ENCODE assay signal across 12 mouse cellular contexts in the genomic region with DNA sequence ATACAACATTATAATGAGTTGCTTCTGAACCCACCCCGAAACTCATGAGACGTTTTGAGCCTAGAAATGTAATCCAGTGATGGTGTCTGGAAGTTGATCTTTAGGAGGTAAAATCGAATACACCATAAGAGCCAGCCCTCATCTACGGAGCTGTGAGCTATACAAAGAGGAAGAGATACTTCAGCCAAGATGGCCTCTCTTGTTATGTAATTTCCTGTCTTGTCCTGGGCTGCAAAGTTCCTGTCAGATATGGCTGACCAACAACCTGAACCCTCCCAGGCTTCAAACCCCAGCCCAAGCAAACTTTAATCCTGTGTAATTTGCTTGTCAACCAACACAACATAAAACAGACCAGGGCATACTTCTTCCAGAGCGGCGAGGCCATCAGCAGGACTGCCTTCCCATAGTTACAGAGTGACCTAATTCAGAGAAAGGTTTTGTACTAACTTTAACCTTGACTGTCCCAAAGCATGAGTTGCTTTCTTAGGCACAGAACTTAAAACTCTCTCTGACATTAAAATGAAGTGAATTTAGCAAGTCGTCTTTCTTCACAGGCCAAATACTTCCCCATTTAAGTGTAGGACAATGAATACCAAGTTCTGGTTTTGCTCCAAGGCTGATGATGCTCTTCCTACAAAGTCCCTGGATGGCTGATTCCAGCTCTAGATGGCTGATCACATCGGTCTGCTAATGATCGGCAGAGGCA.
DNase-seq lines count a peak whose midpoint lies in the region; ATAC-seq lines count a peak whose summit lies in the region.
"Had no signal": no experiment of that assay in that cellular context is flagged by ENCODE, and none has a peak within 500 bp of the region (broad histone marks: within the 10 kb centered on the region; RNA-seq: fewer than 3 reads in every experiment).

No protein-coding gene starts in this region.

- DNase-seq in heart, adult 9 months (ENCODE audit: low spot score in 2 of 2), result no peak
- peak; percentile 18 for DNase-seq in lung, postnatal 36 days
- DNase-seq in lung, postnatal 10 days, result no peak
- no peak for DNase-seq in embryonic facial prominence, embryonic 14.5 days (ENCODE audit: low spot score)
- DNase-seq in splenic B cell, adult 2 months (ENCODE audit: low read depth, low spot score), result peak; percentile 59
- DNase-seq in frontal cortex, postnatal 10 days (ENCODE audit: low spot score in 2 of 2), result no peak
- DNase-seq in adipocyte (ENCODE audit: low spot score), result no peak
- DNase-seq: cerebellum, adult 8-10 months had no signal

- WGBS in heart, embryonic 16.5 days, result 71% methylated on average over 9 of the region's 9 CpGs
- 82% methylated on average over 9 of the region's 9 CpGs for WGBS in embryonic facial prominence, embryonic 14.5 days

- H3K4me2 ChIP-seq in heart, embryonic 16.5 days (ENCODE audit: low read depth, low read length), result no peak overlapping the region
- H3K4me2 ChIP-seq in embryonic facial prominence, embryonic 14.5 days (ENCODE audit: low read depth, low read length), result no peak overlapping the region
- H3K4me2 ChIP-seq: liver, embryonic 15.5 days; midbrain, embryonic 12.5 days had no signal

- no peak for ATAC-seq in heart, embryonic 16.5 days (replicated peaks; ENCODE audit: extremely low read depth, insufficient read depth, low FRiP score)
- ATAC-seq in embryonic facial prominence, embryonic 14.5 days (ENCODE audit: low read depth), result peak; percentile 9; the same call in 1 of the 2 replicates

- H3K4me3 ChIP-seq in heart, embryonic 16.5 days (ENCODE audit: low read length), result no peak overlapping the region
- H3K4me3 ChIP-seq in embryonic facial prominence, embryonic 14.5 days (ENCODE audit: low read depth, low read length), result no peak overlapping the region
- H3K4me3 ChIP-seq: limb, embryonic 10.5 days; liver, embryonic 15.5 days; midbrain, embryonic 12.5 days had no signal

- no peak overlapping the region for H3K9ac ChIP-seq in heart, embryonic 16.5 days (ENCODE audit: low read length)
- no peak overlapping the region for H3K9ac ChIP-seq in embryonic facial prominence, embryonic 14.5 days (ENCODE audit: low read depth, low read length)
- H3K9ac ChIP-seq: liver, embryonic 15.5 days; midbrain, embryonic 12.5 days had no signal

- peak overlapping the region; percentile 75 for H3K27ac ChIP-seq in heart, embryonic 16.5 days (ENCODE audit: low read length)
- H3K27ac ChIP-seq in embryonic facial prominence, embryonic 14.5 days (replicated peaks; ENCODE audit: low read depth, low read length), result no peak overlapping the region
- H3K27ac ChIP-seq: limb, embryonic 10.5 days; liver, embryonic 15.5 days; midbrain, embryonic 12.5 days had no signal

- peaks cover 14% of the 10 kb centered on the region for H3K36me3 ChIP-seq in heart, embryonic 16.5 days (ENCODE audit: control insufficient read depth, insufficient read depth)
- peaks cover 40% of the 10 kb centered on the region for H3K36me3 ChIP-seq in embryonic facial prominence, embryonic 14.5 days (ENCODE audit: control insufficient read depth, insufficient read depth, low read length)
- H3K36me3 ChIP-seq in splenic B cell, adult 2 months (ENCODE audit: control insufficient read depth, insufficient read depth, low read length, poor library complexity, severe bottlenecking), result peaks cover 4% of the 10 kb centered on the region
- H3K36me3 ChIP-seq: liver, embryonic 15.5 days had no signal

- H3K9me3 ChIP-seq in heart, embryonic 16.5 days (replicated peaks; ENCODE audit: control insufficient read depth, low read length), result no peaks in the 10 kb centered on the region
- no peaks in the 10 kb centered on the region for H3K9me3 ChIP-seq in embryonic facial prominence, embryonic 14.5 days (ENCODE audit: control insufficient read depth, low read length)
- H3K9me3 ChIP-seq: limb, embryonic 10.5 days; liver, embryonic 15.5 days; midbrain, embryonic 12.5 days had no signal

- H3K4me1 ChIP-seq in heart, embryonic 16.5 days (ENCODE audit: control insufficient read depth, insufficient read depth, low read length), result peaks cover 16% of the 10 kb centered on the region
- H3K4me1 ChIP-seq in embryonic facial prominence, embryonic 14.5 days (ENCODE audit: control insufficient read depth, insufficient read depth, low read length), result no peaks in the 10 kb centered on the region
- H3K4me1 ChIP-seq: limb, embryonic 10.5 days; midbrain, embryonic 12.5 days had no signal

- no peaks in the 10 kb centered on the region for H3K27me3 ChIP-seq in heart, embryonic 16.5 days (ENCODE audit: control insufficient read depth, insufficient read depth, low read length)
- no peaks in the 10 kb centered on the region for H3K27me3 ChIP-seq in embryonic facial prominence, embryonic 14.5 days (replicated peaks; ENCODE audit: control insufficient read depth, insufficient read depth, low read length)
- H3K27me3 ChIP-seq in splenic B cell, adult 2 months (ENCODE audit: control insufficient read depth, insufficient read depth, low read length, poor library complexity, severe bottlenecking), result no peaks in the 10 kb centered on the region
- H3K27me3 ChIP-seq: liver, embryonic 15.5 days; midbrain, embryonic 12.5 days had no signal

Comparison
In these comparisons a context has a peak if more than half of its experiments do, and no peak if none do; other contexts are left out.
1. DNase-seq: peak in lung, postnatal 36 days (single experiment) and splenic B cell, adult 2 months (single experiment); none in heart, adult 9 months (0 of 2), lung, postnatal 10 days (single experiment), embryonic facial prominence, embryonic 14.5 days (single experiment), frontal cortex, postnatal 10 days (0 of 2) and adipocyte (single experiment).